In genomic region chr12:103376124-103376523, GRCm38 (mm10) we compare ENCODE assay signal across 12 mouse cellular contexts. TPM values are rescaled to one million over a fixed set of nuclear protein-coding genes. Genes with fewer than 3 reads are reported as not detected.
DNase-seq lines count a peak whose midpoint lies in the region; ATAC-seq and TF ChIP-seq lines count a peak whose summit lies in the region.
"Had no signal": no experiment of that assay in that cellular context is flagged by ENCODE, and none has a peak within 500 bp of the region (broad histone marks: within the 10 kb centered on the region; RNA-seq: fewer than 3 reads in every experiment).

No protein-coding gene starts in this region.

- no peaks in the 10 kb centered on the region for H3K79me2 ChIP-seq in heart, adult 2 months (replicated peaks; ENCODE audit: control insufficient read depth, insufficient read depth, low read length)

- no peak overlapping the region for H3K4me3 ChIP-seq in hindbrain, postnatal 0 days (ENCODE audit: low read length)
- H3K4me3 ChIP-seq in hindbrain, embryonic 14.5 days (replicated peaks; ENCODE audit: low read length): no peak overlapping the region
- H3K4me3 ChIP-seq in midbrain, postnatal 0 days (ENCODE audit: low read depth, low read length): no peak overlapping the region
- no peak overlapping the region for H3K4me3 ChIP-seq in heart, adult 2 months
- H3K4me3 ChIP-seq: liver, embryonic 15.5 days had no signal

- intact Hi-C loops in heart, adult 2 months (cut with DNase I): no loop called here
- intact Hi-C loops in gastrocnemius, postnatal 36 days (cut with DNase I): no loop called here

- no peaks in the 10 kb centered on the region for H3K36me3 ChIP-seq in hindbrain, postnatal 0 days (ENCODE audit: insufficient read depth, low read length)
- no peaks in the 10 kb centered on the region for H3K36me3 ChIP-seq in hindbrain, embryonic 14.5 days (replicated peaks; ENCODE audit: control insufficient read depth, insufficient read depth)
- no peaks in the 10 kb centered on the region for H3K36me3 ChIP-seq in midbrain, postnatal 0 days (ENCODE audit: insufficient read depth, low read length)
- no peaks in the 10 kb centered on the region for H3K36me3 ChIP-seq in heart, adult 2 months (ENCODE audit: control insufficient read depth, insufficient read depth, low read length)
- H3K36me3 ChIP-seq: liver, embryonic 15.5 days had no signal

- no peak overlapping the region for H3K4me2 ChIP-seq in hindbrain, postnatal 0 days (ENCODE audit: low read depth, low read length)
- H3K4me2 ChIP-seq in hindbrain, embryonic 14.5 days (replicated peaks): no peak overlapping the region
- no peak overlapping the region for H3K4me2 ChIP-seq in midbrain, postnatal 0 days (ENCODE audit: low read depth, low read length, poor library complexity, severe bottlenecking)
- H3K4me2 ChIP-seq: heart, embryonic 11.5 days; liver, embryonic 15.5 days had no signal

- H3K9me3 ChIP-seq in hindbrain, postnatal 0 days (ENCODE audit: low read length): no peaks in the 10 kb centered on the region
- H3K9me3 ChIP-seq in hindbrain, embryonic 14.5 days (ENCODE audit: control insufficient read depth, low read length): no peaks in the 10 kb centered on the region
- H3K9me3 ChIP-seq in midbrain, postnatal 0 days (ENCODE audit: low read length): no peaks in the 10 kb centered on the region
- H3K9me3 ChIP-seq: liver, embryonic 15.5 days had no signal

- TF ChIP-seq EP300 in heart, adult 2 months (IDR thresholded peaks at IDR 0.05; ENCODE audit: insufficient read depth, low read depth, low read length): no peak

- ATAC-seq in hindbrain, postnatal 0 days: peak; percentile 62
- ATAC-seq in hindbrain, embryonic 14.5 days (ENCODE audit: low FRiP score): no peak
- ATAC-seq in midbrain, postnatal 0 days (ENCODE audit: low FRiP score): no peak

- DNase-seq in hindbrain, postnatal 0 days (ENCODE audit: low spot score): peak; percentile 63
- DNase-seq in hindbrain, embryonic 14.5 days (ENCODE audit: low spot score): no peak
- DNase-seq in brain, embryonic 14.5 days (ENCODE audit: low read depth): peak; percentile 82
- peak; percentile 80 for DNase-seq in layer of hippocampus, adult 9-11 months
- DNase-seq in midbrain, postnatal 0 days (ENCODE audit: low spot score): peak; percentile 65
- no peak for DNase-seq in heart, adult 2 months
- DNase-seq in gastrocnemius, postnatal 36 days: no peak
- no peak for DNase-seq in testis, postnatal 14 days (ENCODE audit: low spot score)
- DNase-seq: kidney, postnatal 4 days had no signal

- no peak for TF ChIP-seq POLR2A in brain, embryonic 14.5 days (IDR thresholded peaks at IDR 0.05; ENCODE audit: borderline replicate concordance, extremely low read depth, insufficient read depth, insufficient read length, poor library complexity, severe bottlenecking)
- no peak for TF ChIP-seq POLR2A in heart, adult 2 months (IDR thresholded peaks at IDR 0.05; ENCODE audit: insufficient read depth, low read depth, low read length)

- H3K27me3 ChIP-seq in hindbrain, postnatal 0 days (ENCODE audit: insufficient read depth, low read length): no peaks in the 10 kb centered on the region
- no peaks in the 10 kb centered on the region for H3K27me3 ChIP-seq in hindbrain, embryonic 14.5 days (ENCODE audit: control insufficient read depth, insufficient read depth, low read length)
- H3K27me3 ChIP-seq in midbrain, postnatal 0 days (ENCODE audit: insufficient read depth, low read length): no peaks in the 10 kb centered on the region
- H3K27me3 ChIP-seq in heart, adult 2 months (ENCODE audit: control insufficient read depth, insufficient read depth, low read length): no peaks in the 10 kb centered on the region

- TF ChIP-seq CTCF in hindbrain, postnatal 0 days (IDR thresholded peaks at IDR 0.05; ENCODE audit: low read depth): peak; percentile 36; the same call in 1 of the 2 replicates
- no peak for TF ChIP-seq CTCF in brain, embryonic 14.5 days (IDR thresholded peaks at IDR 0.05; ENCODE audit: borderline replicate concordance, extremely low read depth, insufficient read depth, insufficient read length)
- TF ChIP-seq CTCF in midbrain, postnatal 0 days (IDR thresholded peaks at IDR 0.05): 0 out of 2 replicates have a peak, but pooled peaks have one; percentile 15
- TF ChIP-seq CTCF in heart, adult 2 months (IDR thresholded peaks at IDR 0.05): no peak

- 56% methylated on average over 5 of the region's 5 CpGs for WGBS in hindbrain, postnatal 0 days
- 50% methylated on average over 5 of the region's 5 CpGs for WGBS in hindbrain, embryonic 14.5 days
- WGBS in midbrain, postnatal 0 days: 52% methylated on average over 5 of the region's 5 CpGs
- 50% methylated on average over 5 of the region's 5 CpGs for WGBS in heart, adult 2 months

- H3K9ac ChIP-seq in hindbrain, postnatal 0 days (replicated peaks; ENCODE audit: low read length): no peak overlapping the region
- H3K9ac ChIP-seq in hindbrain, embryonic 14.5 days: no peak overlapping the region
- no peak overlapping the region for H3K9ac ChIP-seq in midbrain, postnatal 0 days (replicated peaks; ENCODE audit: low read length, poor library complexity, severe bottlenecking)
- H3K9ac ChIP-seq in heart, adult 2 months (ENCODE audit: low read depth, low read length): no peak overlapping the region
- H3K9ac ChIP-seq: liver, embryonic 15.5 days had no signal

- H3K27ac ChIP-seq in hindbrain, postnatal 0 days: no peak overlapping the region
- no peak overlapping the region for H3K27ac ChIP-seq in hindbrain, embryonic 14.5 days
- H3K27ac ChIP-seq in midbrain, postnatal 0 days (ENCODE audit: low read depth, low read length): no peak overlapping the region
- no peak overlapping the region for H3K27ac ChIP-seq in heart, adult 2 months
- H3K27ac ChIP-seq: liver, embryonic 15.5 days had no signal

- no peaks in the 10 kb centered on the region for H3K4me1 ChIP-seq in hindbrain, postnatal 0 days (ENCODE audit: insufficient read depth, low read length)
- no peaks in the 10 kb centered on the region for H3K4me1 ChIP-seq in hindbrain, embryonic 14.5 days (replicated peaks; ENCODE audit: control insufficient read depth, insufficient read depth, low read length)
- H3K4me1 ChIP-seq in midbrain, postnatal 0 days (ENCODE audit: insufficient read depth, low read length): no peaks in the 10 kb centered on the region
- no peaks in the 10 kb centered on the region for H3K4me1 ChIP-seq in heart, adult 2 months (ENCODE audit: control insufficient read depth, insufficient read depth, low read length)

RNA-seq across cellular contexts. Expression of gene Otub2, which starts 12.4 kb away (rescaled TPM):
- total RNA-seq in hindbrain, postnatal 0 days (2014; rRNA removed): 21.0 and 27.6 TPM in 2 replicates
- polyA plus RNA-seq in hindbrain, postnatal 0 days (2015; fragmentation: Nextera tagmentation; extraction: Ambion mirVana): 17.3 and 18.5 TPM in 2 replicates
- polyA plus RNA-seq in hindbrain, embryonic 14.5 days (2014; fragmentation: Nextera tagmentation; extraction: Ambion mirVana): 23.5 and 28.8 TPM in 2 replicates
- polyA plus RNA-seq in brain, embryonic 14.5 days (2012; rRNA removed): 17.7 and 18.0 TPM in 2 replicates
- 27.2 and 29.6 TPM in 2 replicates for total RNA-seq in midbrain, postnatal 0 days (2014; rRNA removed)
- polyA plus RNA-seq in midbrain, postnatal 0 days (2015; fragmentation: Nextera tagmentation; extraction: Ambion mirVana): 20.6 and 21.0 TPM in 2 replicates
- 1 to 10 TPM; 3.1 to 3.2 TPM for total RNA-seq in heart, adult 2 months (2021)
- 4.1 and 6.4 TPM in 2 replicates for polyA plus RNA-seq in heart, adult 2 months (2012; rRNA removed)
- total RNA-seq in gastrocnemius, postnatal 36 days (2021): 1 to 10 TPM; 1.8 to 4.5 TPM

RNA-seq across cellular contexts. Expression of gene Asb2, which starts 20.3 kb away (rescaled TPM):
- 3.2 and 4.2 TPM in 2 replicates for total RNA-seq in hindbrain, postnatal 0 days (2014; rRNA removed)
- 1.4 and 1.6 TPM in 2 replicates for polyA plus RNA-seq in hindbrain, postnatal 0 days (2015; fragmentation: Nextera tagmentation; extraction: Ambion mirVana)
- polyA plus RNA-seq in hindbrain, embryonic 14.5 days (2014; fragmentation: Nextera tagmentation; extraction: Ambion mirVana): 1.5 and 1.6 TPM in 2 replicates
- 1.2 and 1.3 TPM in 2 replicates for polyA plus RNA-seq in brain, embryonic 14.5 days (2012; rRNA removed)
- total RNA-seq in midbrain, postnatal 0 days (2014; rRNA removed): 0.93 and 4.4 TPM in 2 replicates
- polyA plus RNA-seq in midbrain, postnatal 0 days (2015; fragmentation: Nextera tagmentation; extraction: Ambion mirVana): 1.5 and 1.9 TPM in 2 replicates
- 100 to 1,000 TPM; 419 to 533 TPM for total RNA-seq in heart, adult 2 months (2021)
- polyA plus RNA-seq in heart, adult 2 months (2012; rRNA removed): 505 and 541 TPM in 2 replicates
- total RNA-seq in gastrocnemius, postnatal 36 days (2021): 100 to 1,000 TPM; 344 to 526 TPM
- total RNA-seq: neutrophil, adult 5-6 weeks had no signal

RNA-seq across cellular contexts. Expression of gene 9330161L09Rik, which starts 31.5 kb away (rescaled TPM):
- total RNA-seq in hindbrain, postnatal 0 days (2014; rRNA removed): 4.2 and 6.5 TPM in 2 replicates
- 0.91 and 1.1 TPM in 2 replicates for polyA plus RNA-seq in hindbrain, postnatal 0 days (2015; fragmentation: Nextera tagmentation; extraction: Ambion mirVana)
- polyA plus RNA-seq in hindbrain, embryonic 14.5 days (2014; fragmentation: Nextera tagmentation; extraction: Ambion mirVana): 1.4 and 1.8 TPM in 2 replicates
- polyA plus RNA-seq in brain, embryonic 14.5 days (2012; rRNA removed): 2.1 and 3.6 TPM in 2 replicates
- 9.6 and 9.7 TPM in 2 replicates for total RNA-seq in midbrain, postnatal 0 days (2014; rRNA removed)
- 1.1 and 1.5 TPM in 2 replicates for polyA plus RNA-seq in midbrain, postnatal 0 days (2015; fragmentation: Nextera tagmentation; extraction: Ambion mirVana)
- total RNA-seq in heart, adult 2 months (2021): 1 to 10 TPM; 1.4 to 1.6 TPM
- 0.61 and 1.00 TPM in 2 replicates for polyA plus RNA-seq in heart, adult 2 months (2012; rRNA removed)
- under 1 TPM in 1 of 2 experiments, not detected in 1; 0.71 TPM for total RNA-seq in gastrocnemius, postnatal 36 days (2021)

RNA-seq across cellular contexts. Expression of gene Ddx24, which starts 49.5 kb away (rescaled TPM):
- total RNA-seq in hindbrain, postnatal 0 days (2014; rRNA removed): 129 and 148 TPM in 2 replicates
- 213 and 220 TPM in 2 replicates for polyA plus RNA-seq in hindbrain, postnatal 0 days (2015; fragmentation: Nextera tagmentation; extraction: Ambion mirVana)
- polyA plus RNA-seq in hindbrain, embryonic 14.5 days (2014; fragmentation: Nextera tagmentation; extraction: Ambion mirVana): 142 and 149 TPM in 2 replicates
- 65.2 and 82.8 TPM in 2 replicates for polyA plus RNA-seq in brain, embryonic 14.5 days (2012; rRNA removed)
- 140 and 153 TPM in 2 replicates for total RNA-seq in midbrain, postnatal 0 days (2014; rRNA removed)
- 209 and 245 TPM in 2 replicates for polyA plus RNA-seq in midbrain, postnatal 0 days (2015; fragmentation: Nextera tagmentation; extraction: Ambion mirVana)
- 10 to 100 TPM; 85.3 to 89.3 TPM for total RNA-seq in heart, adult 2 months (2021)
- 30.2 and 46.0 TPM in 2 replicates for polyA plus RNA-seq in heart, adult 2 months (2012; rRNA removed)
- 10 to 100 TPM; 51.2 to 66.7 TPM for total RNA-seq in gastrocnemius, postnatal 36 days (2021)

RNA-seq across cellular contexts. Expression of gene Ifi27, which starts 57.9 kb away (rescaled TPM):
- total RNA-seq in hindbrain, postnatal 0 days (2014; rRNA removed): 18.4 and 28.6 TPM in 2 replicates
- polyA plus RNA-seq in hindbrain, postnatal 0 days (2015; fragmentation: Nextera tagmentation; extraction: Ambion mirVana): 26.7 and 29.2 TPM in 2 replicates
- polyA plus RNA-seq in hindbrain, embryonic 14.5 days (2014; fragmentation: Nextera tagmentation; extraction: Ambion mirVana): 8.3 and 10.4 TPM in 2 replicates
- polyA plus RNA-seq in brain, embryonic 14.5 days (2012; rRNA removed): 10.6 and 11.2 TPM in 2 replicates
- total RNA-seq in midbrain, postnatal 0 days (2014; rRNA removed): 16.2 and 24.4 TPM in 2 replicates
- polyA plus RNA-seq in midbrain, postnatal 0 days (2015; fragmentation: Nextera tagmentation; extraction: Ambion mirVana): 23.3 and 26.2 TPM in 2 replicates
- 10 to 100 TPM; 56.3 to 68.8 TPM for total RNA-seq in heart, adult 2 months (2021)
- 175 and 210 TPM in 2 replicates for polyA plus RNA-seq in heart, adult 2 months (2012; rRNA removed)
- 10 to 100 TPM; 48.9 to 70.6 TPM for total RNA-seq in gastrocnemius, postnatal 36 days (2021)

Comparison
In these comparisons a context has a peak if more than half of its experiments do, and no peak if none do; other contexts are left out.
1. DNase-seq: peak in hindbrain, postnatal 0 days (single experiment), brain, embryonic 14.5 days (single experiment), layer of hippocampus, adult 9-11 months (single experiment) and midbrain, postnatal 0 days (single experiment); none in hindbrain, embryonic 14.5 days (single experiment), heart, adult 2 months (0 of 2), gastrocnemius, postnatal 36 days (0 of 2) and testis, postnatal 14 days (single experiment).
2. CTCF ChIP-seq: peak in hindbrain, postnatal 0 days (single experiment) and midbrain, postnatal 0 days (single experiment); none in brain, embryonic 14.5 days (single experiment) and heart, adult 2 months (single experiment).
3. RNA of gene Asb2, which starts 20.3 kb away (polyA plus RNA-seq): 505 to 541 TPM in heart, adult 2 months; 1.5 to 1.9 TPM in midbrain, postnatal 0 days, 1.4 to 1.6 TPM in hindbrain, postnatal 0 days, 1.5 to 1.6 TPM in hindbrain, embryonic 14.5 days and 1.2 to 1.3 TPM in brain, embryonic 14.5 days; every median in the first group is over 100 times any median in the second.